Mouse (Mus musculus): ENCODE data around the gene Dennd4b.

DNA sequence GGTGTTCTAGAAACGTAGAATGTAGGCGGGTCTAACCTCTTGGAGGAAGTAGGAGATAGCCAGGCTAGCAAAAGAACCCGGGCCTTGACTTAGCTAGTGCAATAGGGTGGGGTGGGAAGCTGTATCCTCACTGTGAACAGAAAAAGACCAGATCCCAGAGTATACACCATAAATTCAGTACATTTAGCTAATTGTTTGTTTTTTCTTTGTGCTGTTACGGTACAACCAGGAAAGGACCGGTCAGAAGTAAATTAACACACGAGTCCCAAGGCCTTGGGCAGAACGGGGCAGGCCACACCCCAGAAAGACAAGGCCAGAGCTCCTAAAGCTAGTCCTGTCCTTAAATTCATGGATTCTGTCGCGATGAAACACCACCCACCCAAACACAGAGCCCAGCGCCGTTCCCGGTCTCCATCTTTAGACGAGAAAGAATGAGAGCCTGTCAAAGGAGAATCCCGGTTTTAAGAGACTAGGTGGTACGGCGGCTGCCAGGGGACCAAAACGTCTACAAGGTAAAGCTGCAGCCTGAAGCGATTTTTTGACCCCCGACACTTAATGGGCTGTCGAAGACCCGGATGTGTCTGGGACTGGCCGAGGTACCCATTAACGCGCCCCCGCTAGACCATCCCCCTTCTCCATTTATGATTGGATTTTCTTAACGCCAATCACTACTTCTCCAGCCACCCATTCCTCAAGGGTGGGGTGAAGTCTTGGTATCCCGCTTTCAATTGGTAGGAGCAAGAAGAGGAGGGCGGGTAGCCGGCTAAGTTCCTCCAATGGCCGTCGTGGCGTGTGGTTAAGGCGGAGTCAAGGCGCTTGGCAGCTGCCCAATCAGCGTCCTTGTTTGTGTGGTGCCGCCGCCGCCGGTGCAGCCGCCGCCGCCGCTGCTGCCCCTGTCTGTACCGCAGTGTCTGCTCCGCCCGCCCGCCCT is 27.6 kb downstream of the Dennd4b start, which contains the start of gene Gatad2b:
- TF ChIP-seq CTCF (IDR thresholded peaks at IDR 0.05; ENCODE audit: control insufficient read depth, insufficient read depth, low read length) (no peak), POLR2A (IDR thresholded peaks at IDR 0.05; ENCODE audit: borderline replicate concordance, control insufficient read depth, low read depth, low read length) (no peak; the same call in 1 of the 2 replicates)
